Mouse (Mus musculus): ENCODE data around the gene Nkiras2.

- TF ChIP-seq POLR2A (IDR thresholded peaks at IDR 0.05; ENCODE audit: borderline replicate concordance, insufficient read depth, low read length) = no peak
- no peak for TF ChIP-seq CTCF (IDR thresholded peaks at IDR 0.05; ENCODE audit: borderline replicate concordance, insufficient read depth, low read depth, low read length)
These were observed 15.5 kb downstream of the Nkiras2 start for GRCm38 (mm10) chr11:100634530-100634929.

Data from cerebellum, adult 2 months (tissue).